Mouse (Mus musculus) monocyte, adult 2 months (primary cell): Measurements from ENCODE around the gene Hist1h4b.

Source experiments
- DNase-seq, 2 experiments: peaks; one replicate each; pipeline ENCODE4 v3.0.0; 2022; ENCODE audit warnings: low spot score in 2 of 2, low read depth in 1 of 2

The Hist1h4b gene

DNA sequence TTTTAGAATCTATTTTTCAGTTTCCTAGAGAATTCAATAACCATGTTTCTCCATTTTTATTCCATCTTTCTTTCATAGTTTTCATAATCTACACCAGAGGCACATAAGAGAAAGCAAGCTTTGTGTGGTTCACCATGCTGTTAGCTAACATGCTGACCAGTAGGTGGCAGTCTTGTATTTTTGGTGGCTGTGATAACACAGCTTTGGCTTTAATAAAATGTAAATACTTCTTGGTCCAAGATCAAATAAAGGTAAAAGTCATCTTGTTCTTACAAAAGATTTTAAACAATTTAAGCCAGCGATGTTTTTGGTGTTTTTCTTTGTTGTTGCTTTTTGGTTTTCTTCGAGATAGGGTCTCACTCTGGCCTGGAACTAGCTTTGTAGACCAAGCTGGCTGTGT lies 35.7 kb downstream of the Hist1h4b start:
- DNase-seq: no peak

- peak; percentile 10 to 36 for DNase-seq
These were observed 42.6 kb downstream of the Hist1h4b start for GRCm38 (mm10) chr13:23799405-23799804.

GRCm38 (mm10) chr13:23804532-23804931 lies 47.7 kb downstream of the Hist1h4b start:
- DNase-seq: no peak

GRCm38 (mm10) chr13:23806422-23807052 lies 49.7 kb downstream of the Hist1h4b start, which contains the start of gene Slc17a2:
TSS of gene Slc17a2 (plus strand) at chr13:23806993.
- no peak for DNase-seq
